Mouse (Mus musculus) spleen, postnatal 36 days (tissue): ENCODE data around the gene Zkscan16.
A peak's percentile ranks its signal among the peaks of the same experiment; 100 is the strongest.

Source experiments
- DNase-seq, 2 experiments: peaks; one replicate each; pipeline ENCODE4 v3.0.0; 2022; ENCODE audit warnings: low spot score in 2 of 2, mixed read lengths in 1 of 2

The Zkscan16 gene

GRCm38 (mm10) chr4:58941638-58942037 lies 1.8 kb upstream of the Zkscan16 start:
- DNase-seq: peak; percentile 8 to 41

DNA sequence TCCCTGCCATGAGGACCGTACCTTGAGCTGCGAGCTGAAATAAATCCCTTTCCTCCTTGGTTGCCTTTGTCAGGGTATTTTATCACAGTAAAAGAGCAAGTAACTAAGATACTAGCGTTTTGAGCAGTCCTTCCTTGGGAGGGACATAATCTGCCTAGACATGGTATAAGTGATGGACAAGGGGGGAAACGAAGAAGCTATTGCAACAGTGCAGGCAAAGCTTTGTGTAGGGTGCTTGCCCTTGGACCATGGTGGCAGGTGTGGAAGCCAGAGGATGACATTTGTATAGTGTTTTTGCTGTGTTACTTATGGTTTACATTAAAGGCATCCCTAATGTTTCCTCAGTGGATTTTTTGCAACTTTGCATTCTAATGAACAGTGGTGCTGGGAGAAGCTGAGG lies 486 bp upstream of the Zkscan16 start:
- no peak for DNase-seq

DNA sequence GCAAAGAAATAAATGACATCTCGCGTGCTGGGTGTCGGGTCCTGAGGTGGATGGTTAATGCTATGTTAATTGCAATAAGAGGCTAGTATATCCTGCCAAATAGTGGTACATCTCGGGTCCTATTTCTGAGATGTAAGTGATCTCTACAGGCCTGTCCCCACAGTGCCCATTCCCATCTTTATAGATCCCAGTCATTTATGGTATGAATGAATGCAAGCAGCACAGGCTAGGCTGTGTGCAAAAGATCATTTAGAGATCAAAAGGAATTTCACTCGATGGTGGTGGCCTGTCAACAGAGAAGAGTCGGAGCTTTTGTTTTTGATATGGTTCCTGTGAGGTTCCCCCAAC lies 752 bp downstream of the Zkscan16 start:
- no peak for DNase-seq

- no peak for DNase-seq
These were observed 1.3 kb downstream of the Zkscan16 start for GRCm38 (mm10) chr4:58944695-58945094.

- no peak for DNase-seq
These were observed 5.0 kb downstream of the Zkscan16 start for GRCm38 (mm10) chr4:58948391-58948790.

- DNase-seq: no peak
These were observed 9.2 kb downstream of the Zkscan16 start for GRCm38 (mm10) chr4:58952630-58953029.

- no peak for DNase-seq
These were observed 18.3 kb downstream of the Zkscan16 start for GRCm38 (mm10) chr4:58961719-58962118.

DNA sequence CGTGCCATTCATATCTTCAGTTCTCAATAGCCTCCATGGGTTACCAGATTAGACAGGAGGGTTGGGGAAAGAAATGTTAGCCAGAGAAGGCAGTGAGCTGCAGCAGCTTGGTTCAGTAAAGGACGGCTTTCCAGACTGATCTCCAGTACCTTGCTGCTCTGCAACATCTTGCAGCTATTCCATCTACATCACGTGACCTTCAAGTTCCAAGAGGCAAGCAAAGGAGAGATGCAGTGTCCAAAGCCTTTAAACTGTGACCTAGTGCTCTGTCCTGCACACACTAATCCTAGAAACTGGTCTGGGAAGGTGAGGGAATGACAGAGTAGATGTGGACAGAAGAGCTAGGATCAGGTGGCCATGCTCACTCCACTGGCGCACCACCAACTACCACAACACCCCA lies 19.8 kb downstream of the Zkscan16 start:
- no peak for DNase-seq

- no peak for DNase-seq
These were observed 21.7 kb downstream of the Zkscan16 start for GRCm38 (mm10) chr4:58965136-58965535.

GRCm38 (mm10) chr4:58970678-58971077 lies 27.2 kb downstream of the Zkscan16 start:
- peak; percentile 42 to 43 for DNase-seq

- DNase-seq: no peak
These were observed 32.3 kb downstream of the Zkscan16 start for GRCm38 (mm10) chr4:58975711-58976110.

GRCm38 (mm10) chr4:58981421-58981820 lies 38.0 kb downstream of the Zkscan16 start:
- no peak for DNase-seq

DNA sequence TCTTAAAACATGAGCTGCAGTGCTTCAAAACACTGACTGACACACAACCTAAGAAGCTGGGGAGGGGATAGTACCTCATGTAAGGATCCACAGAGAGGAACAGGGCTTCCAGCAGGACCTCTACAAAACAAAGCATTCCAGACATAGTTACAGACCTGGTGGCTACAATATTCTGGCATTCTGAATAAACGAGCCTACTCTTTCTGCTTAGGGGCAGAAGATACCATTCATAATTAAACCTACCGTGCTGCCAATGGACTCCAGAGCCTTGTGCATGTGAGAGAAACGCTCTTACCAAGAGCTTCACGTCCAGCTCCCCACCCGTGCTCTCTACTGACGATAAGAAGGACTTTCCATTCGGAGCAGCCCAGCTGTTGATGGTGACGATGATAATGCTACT lies 39.4 kb downstream of the Zkscan16 start:
- no peak for DNase-seq

DNA sequence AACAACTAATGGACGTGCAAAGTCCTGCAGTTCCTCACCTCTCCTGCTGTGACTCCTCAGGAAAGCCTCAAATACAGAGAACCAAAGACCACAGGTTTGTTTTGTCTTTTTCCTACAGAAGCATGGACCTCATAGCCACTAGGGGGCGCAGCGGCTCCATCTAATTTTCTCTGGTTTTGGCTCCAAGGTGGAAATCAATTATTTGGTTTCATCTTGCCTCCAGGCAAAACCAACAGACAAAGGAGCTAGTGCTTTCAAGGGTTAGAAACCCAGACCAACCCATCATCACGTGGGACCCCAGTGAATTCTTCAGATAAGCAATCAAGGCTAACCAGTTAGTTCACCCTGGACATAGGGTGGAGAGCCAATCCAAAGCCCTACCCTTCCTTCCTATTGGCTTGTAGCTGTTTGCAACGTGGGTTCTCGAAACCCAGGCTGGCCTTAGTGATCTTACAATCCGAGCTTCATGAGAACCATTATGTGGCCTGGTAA lies 41.8 kb downstream of the Zkscan16 start:
- DNase-seq: peak; percentile 59 to 69

GRCm38 (mm10) chr4:58986540-58987190 lies 43.2 kb downstream of the Zkscan16 start, which contains the start of gene Ptgr1:
TSS of gene Ptgr1 (minus strand) at chr4:58987119.
- DNase-seq: peak; percentile 81 to 86

DNA sequence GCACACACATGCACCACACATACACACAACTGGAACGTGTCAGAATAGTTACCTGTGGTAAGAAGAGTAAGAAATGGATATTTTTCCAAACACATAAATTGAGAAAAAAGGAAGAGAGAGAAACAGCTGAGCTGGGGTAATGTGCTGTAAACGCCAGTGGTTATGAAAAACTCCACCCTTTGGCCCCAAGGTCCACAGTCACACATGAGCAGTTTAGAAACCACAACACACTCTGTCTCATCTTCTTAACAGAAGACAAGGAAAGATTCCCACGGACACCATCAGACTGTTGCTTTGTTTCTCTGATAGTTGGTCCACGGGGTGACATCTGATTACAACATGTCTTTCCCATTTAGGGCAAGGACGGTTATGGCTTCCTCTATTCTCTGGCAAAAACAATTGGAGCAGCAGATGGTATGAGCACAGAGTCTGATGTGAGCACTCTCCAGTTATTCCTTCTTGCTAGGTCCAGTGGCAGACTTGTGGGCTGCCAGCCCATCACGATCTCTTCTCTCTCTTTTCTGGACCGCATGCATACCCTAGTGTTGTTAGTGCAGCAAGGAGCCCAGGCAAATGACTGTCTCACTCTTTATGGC lies 46.0 kb downstream of the Zkscan16 start:
- no peak for DNase-seq

- DNase-seq: no peak
These were observed 47.4 kb downstream of the Zkscan16 start for GRCm38 (mm10) chr4:58990609-58991434.

DNA sequence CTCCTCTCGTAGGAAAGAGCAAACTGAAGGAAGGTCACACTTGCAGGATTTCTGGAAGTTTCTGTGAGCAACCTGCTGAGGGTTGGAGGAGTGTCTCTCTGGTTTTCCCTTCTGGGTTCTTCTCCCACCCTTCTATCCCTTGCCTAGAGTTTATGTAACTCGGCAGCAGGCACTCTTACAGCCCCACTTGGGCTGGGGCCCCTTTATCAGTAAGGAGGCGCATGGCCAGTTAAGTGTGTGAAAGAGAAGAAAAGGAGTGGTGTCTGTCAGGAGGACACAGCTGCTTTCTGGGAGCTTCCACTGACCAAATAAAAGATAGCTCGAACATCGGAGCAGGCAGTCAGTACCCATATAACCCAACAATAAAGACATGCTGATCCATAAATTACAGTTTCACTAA lies 48.8 kb downstream of the Zkscan16 start:
- no peak for DNase-seq

GRCm38 (mm10) chr4:58994762-58995161 lies 51.3 kb downstream of the Zkscan16 start, which contains the start of gene Dnajc25:
TSS of gene Dnajc25 (plus strand) at chr4:58995062.
- no peak for DNase-seq

DNA sequence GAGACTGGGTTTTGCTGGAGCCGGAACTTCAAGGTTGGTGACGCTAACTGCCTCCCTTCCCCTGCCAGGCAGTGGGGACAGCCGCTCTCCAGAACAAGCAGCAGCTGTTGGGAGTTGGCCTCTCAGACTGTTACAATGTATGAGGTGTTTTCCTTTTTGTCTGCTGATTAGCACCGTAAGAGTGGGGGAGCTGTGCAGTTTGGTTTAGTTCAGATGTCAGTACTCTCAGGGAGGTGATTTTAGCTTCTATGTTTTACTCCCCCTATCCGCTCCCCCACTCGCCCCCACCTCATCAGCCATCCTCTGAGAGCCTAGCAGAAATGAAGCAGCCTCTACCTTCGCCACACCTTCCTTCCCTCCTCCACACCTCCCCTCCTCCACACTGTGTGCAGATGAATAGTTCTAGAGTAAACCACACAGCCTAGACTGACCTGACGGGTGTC lies 51.8 kb downstream of the Zkscan16 start:
- DNase-seq: no peak

GRCm38 (mm10) chr4:58997081-58997480 lies 53.7 kb downstream of the Zkscan16 start:
- no peak for DNase-seq

GRCm38 (mm10) chr4:58998688-58999087 lies 55.3 kb downstream of the Zkscan16 start:
- DNase-seq: no peak
